Mouse (Mus musculus) hematopoietic stem cell, adult 5-6 weeks (primary cell): ENCODE results near the gene Pcdh9. TPM values are rescaled to one million over a fixed set of nuclear protein-coding genes. Genes with fewer than 3 reads are reported as not detected.

Experiments
- ATAC-seq, 2 experiments: fragments of 125-278 bp in 1 of 2; replicated peaks in 1 of 2; 2 replicates each; pipeline ENCODE4 v1.8.0; 2016 to 2017; ENCODE audit warnings: inconsistent platforms in 2 of 2, mild to moderate bottlenecking in 2 of 2, moderate number of reproducible peaks in 2 of 2, low read depth in 1 of 2, moderate TSS enrichment in 1 of 2; ENCODE audit not compliant: low FRiP score in 2 of 2, poor library complexity in 2 of 2, severe bottlenecking in 2 of 2, insufficient read depth in 1 of 2, low TSS enrichment in 1 of 2
- total RNA-seq: library from RNA; stranded (forward); fragments of 172-1452, 232-1000 nt; gene quantifications from 2 replicates; pipeline ENCODE4 v1.2.3, GENCODE M21; 2017

Gene Pcdh9
- not detected in 2 replicates for total RNA-seq

GRCm38 (mm10) chr14:93890519-93891370 lies at the start of gene Pcdh9:
Pcdh9 (minus strand) TSS chr14:93890679.
- peak; percentile 48 to 62; a peak in 3 of 4 replicates for ATAC-seq

DNA sequence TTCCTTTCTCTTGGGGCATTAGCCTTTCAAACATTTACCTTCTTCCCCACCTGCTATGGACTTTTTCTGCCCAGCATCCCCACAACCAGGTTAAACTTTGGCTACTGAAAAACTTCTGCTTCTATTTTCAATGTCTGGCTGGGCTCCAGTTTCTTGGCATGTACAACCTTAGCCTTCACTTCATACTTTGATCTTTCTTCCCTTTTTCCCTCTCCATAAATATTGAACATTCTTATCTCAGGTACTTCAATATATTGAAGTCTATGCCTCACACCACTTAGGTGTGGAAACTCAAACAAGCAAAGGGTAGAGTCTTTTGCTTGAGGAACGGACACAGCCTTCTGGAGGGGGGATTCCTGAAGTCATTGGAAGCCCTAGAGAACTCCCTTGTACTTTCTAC lies 16.4 kb upstream of the Pcdh9 start:
- no peak for ATAC-seq

DNA sequence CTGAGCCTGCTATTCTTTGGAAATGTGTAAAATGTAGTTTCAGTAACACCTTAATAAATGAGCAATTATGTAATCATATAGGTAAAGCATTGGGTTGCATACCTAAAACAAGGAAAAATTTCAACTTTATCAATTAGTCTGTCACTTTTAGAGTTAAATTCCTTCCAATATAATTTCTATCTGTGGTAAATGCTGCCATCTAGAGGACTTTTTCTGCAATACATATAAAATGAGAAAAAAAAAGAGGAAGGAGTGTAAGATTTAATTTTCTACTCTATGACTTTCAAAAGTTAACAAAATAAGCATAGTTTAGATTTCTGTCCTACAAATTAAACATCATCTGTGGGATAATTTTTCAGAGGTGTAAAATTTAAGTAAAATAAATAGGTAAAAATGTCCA lies 8.1 kb upstream of the Pcdh9 start:
- no peak for ATAC-seq

GRCm38 (mm10) chr14:93895131-93895530 lies 4.7 kb upstream of the Pcdh9 start:
- no peak for ATAC-seq

DNA sequence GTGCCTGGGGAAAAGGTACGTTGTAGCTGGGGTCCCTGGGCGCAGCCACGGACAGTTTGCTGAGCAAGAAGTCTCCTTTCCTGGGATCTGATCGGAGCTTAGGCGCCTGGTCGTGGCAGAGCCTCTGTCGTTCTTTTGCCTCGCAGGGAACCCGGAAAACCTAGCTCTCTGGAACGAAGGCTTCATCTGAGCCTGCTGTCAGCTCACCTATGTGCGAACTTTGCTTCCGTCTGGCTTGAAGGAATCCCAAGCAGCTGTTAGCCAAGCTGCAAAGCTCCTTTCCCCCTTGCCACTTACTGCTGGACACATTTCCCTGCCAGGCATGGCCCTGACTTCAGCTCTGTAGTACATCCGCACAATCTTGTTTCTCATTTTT lies 880 bp upstream of the Pcdh9 start:
- no peak for ATAC-seq

DNA sequence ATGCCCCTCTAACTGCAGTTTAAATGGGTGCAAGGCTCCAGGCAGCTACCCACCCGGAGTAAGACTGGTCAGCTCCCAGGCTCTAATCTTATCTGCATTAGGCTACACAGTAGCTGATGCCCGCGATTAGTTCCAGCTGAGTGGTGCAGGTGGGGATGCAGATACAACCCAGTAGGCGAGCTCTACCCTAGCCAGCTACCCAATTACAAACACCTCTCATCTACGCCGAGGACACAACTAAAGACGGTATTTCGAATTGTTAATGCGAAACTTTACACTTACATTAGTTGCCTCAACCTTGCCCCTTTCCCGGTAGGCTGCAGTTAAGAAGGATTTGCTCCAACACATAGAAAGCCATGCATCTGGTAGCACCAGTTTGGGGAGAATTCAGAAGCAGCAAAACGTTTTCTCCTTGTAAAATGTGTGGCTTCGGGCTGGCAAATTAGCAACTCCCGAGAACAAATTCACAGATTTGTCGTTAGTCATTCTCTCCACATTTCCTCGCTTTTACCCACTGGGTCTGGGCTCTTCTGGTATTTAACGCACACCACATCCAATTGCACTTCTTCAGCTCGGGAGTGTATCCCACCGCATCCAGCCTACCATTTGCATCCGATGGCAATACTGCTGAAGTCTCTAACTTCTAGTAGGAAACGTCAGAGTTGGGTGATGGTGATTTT lies 500 bp downstream of the Pcdh9 start:
- no peak for ATAC-seq

DNA sequence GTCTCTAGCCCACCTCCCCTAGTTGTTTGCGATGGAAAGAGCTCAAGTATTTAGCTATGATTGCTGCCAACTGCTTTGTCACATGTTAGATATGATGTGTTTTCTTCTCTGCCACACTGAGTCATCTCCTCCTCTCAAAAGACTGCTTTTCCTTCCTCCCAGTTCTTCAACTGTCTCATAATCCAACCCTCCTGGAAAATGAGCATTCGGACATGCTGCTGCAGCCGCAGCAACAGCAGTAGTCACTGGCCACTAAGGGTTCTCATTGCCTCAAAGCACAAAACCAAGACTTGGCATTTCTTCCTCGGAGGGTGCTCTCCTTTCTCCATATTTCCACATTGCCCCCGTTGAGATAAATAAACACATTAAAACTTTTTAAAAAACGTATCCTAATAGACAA lies 1.2 kb downstream of the Pcdh9 start:
- no peak for ATAC-seq

GRCm38 (mm10) chr14:93888346-93888745 lies 2.1 kb downstream of the Pcdh9 start:
- ATAC-seq, result no peak

DNA sequence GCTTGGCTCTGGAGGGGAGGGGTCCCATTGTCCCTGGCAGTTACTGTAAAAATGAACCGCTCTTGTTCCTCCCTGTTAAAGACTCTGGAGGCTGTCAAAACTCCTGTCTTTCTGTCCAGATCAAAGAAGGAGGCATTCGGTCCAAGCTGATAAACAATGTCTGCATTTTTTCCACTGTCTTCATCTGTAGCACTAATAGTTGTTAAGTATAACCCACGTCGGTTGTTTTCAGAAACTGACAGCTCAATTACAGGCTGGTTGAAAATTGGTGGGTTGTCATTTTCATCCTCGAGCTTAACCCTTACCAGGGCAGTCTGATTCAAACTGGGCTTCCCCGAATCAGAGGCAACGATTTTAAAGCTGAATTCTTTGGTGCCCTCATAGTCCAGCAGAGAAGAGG lies 3.4 kb downstream of the Pcdh9 start:
- no peak for ATAC-seq

GRCm38 (mm10) chr14:93885551-93886084 lies 4.9 kb downstream of the Pcdh9 start:
- ATAC-seq, result no peak

DNA sequence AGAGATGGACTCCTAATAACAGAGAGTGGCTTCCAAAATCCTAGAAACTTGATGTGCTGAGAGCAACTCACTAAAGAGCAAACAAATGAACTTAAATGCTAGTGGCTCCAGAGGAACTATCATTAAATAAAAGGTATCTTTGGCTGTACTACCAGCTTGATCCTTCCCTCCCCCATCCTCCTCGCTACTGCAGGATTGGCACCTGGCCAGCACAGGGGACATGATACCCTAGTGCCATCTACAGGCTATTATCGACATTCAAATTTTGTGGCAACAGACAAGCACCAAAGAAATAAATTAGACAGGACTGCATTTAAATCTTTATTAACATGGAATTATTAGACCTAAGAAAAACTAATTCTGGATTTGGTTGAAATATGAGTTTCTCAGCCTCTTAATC lies 6.0 kb downstream of the Pcdh9 start:
- no peak for ATAC-seq

DNA sequence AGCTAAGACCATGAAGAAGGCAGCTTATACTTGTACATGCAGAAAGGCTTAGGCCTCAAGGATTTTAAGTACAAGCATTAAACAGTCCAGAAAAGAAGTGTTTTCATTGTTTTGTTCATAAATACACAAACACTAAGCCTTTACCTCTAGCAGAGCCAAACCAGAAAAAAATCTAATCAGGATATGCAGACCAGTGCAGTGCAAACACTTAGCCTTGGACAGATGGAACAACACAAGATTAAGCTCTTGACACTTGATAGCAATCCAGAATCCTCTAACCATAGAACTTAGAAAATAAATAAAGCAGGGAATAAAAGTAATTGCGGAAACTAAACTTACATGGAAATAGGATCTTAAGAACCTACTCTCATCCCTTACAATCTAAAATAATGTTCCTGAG lies 10.4 kb downstream of the Pcdh9 start:
- no peak for ATAC-seq

- ATAC-seq, result no peak
Observed at GRCm38 (mm10) chr14:93875968-93876367, 14.5 kb downstream of the Pcdh9 start.

- no peak for ATAC-seq
Observed at GRCm38 (mm10) chr14:93868211-93868610, 22.3 kb downstream of the Pcdh9 start.

DNA sequence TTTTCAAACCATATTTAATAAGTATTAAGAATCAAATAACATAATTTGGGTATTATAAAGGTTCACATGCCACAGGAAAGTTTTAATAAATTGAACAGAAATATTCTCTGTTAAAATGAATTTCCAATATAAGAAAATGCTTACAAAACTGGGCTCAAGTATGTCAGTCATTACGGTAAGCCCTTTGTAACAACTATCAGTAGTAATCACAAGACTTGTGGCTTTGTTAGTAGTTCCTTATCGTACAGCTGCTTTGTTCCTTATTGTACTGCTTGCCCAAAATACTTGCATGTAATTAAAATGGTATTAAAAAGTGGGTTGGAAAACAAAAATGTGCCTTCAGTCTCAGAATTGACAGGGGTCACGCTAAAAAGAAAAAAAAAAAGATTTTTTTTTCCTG lies 32.4 kb downstream of the Pcdh9 start:
- ATAC-seq, result no peak

GRCm38 (mm10) chr14:93846091-93846677 lies 44.3 kb downstream of the Pcdh9 start:
- no peak for ATAC-seq

- ATAC-seq, result no peak
Observed at GRCm38 (mm10) chr14:93842686-93843288, 47.7 kb downstream of the Pcdh9 start.

DNA sequence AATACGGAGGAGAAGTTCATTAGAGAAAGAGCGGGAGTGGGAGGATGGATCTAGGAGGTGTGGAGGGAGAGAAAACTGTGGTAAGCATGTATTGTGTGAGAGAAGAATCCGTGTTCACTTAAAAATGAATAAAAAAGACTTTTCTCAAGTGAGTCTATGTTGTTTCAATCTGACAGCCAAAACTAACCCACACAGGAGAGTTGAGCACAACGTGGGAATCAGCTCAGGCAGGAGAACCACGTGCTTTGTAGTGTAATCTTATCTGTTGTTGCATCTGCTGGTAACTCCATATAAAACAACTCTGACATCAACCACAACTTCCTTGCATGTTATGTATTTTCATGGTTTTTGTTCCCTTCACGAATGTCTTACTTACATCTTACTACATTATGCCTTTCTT lies 58.0 kb downstream of the Pcdh9 start:
- ATAC-seq, result no peak
